Mouse (Mus musculus): ENCODE results near the gene Wfdc15b. TPM values are rescaled to one million over a fixed set of nuclear protein-coding genes. Genes with fewer than 3 reads are reported as not detected.

The Wfdc15b gene
- polyA plus RNA-seq (2015; fragmentation: Nextera tagmentation; extraction: Ambion mirVana) = 2.6 and 3.9 TPM in 2 replicates

DNA sequence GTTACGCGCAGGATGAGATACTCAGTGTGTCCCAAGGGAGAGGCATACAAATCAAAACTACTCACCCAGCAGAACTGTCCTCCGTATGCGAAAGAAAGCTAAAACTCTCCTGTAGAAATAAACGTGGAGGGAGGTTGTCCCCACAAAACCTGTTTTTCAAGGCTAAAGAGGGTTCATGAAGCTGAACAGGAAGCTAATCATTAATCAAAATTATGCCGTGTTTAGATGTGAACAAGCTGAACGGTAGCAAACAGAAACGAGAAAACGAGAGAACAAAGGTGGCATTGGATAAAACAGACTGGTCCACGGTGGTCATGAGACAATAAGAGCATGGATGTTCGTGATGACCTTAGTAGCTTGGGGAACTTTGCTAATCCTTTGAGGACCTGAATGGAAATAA is at the start of gene Wfdc15b:
Gene Wfdc15b (minus strand): TSS at position 139 of the 400 bp plus-strand sequence.

DNA sequence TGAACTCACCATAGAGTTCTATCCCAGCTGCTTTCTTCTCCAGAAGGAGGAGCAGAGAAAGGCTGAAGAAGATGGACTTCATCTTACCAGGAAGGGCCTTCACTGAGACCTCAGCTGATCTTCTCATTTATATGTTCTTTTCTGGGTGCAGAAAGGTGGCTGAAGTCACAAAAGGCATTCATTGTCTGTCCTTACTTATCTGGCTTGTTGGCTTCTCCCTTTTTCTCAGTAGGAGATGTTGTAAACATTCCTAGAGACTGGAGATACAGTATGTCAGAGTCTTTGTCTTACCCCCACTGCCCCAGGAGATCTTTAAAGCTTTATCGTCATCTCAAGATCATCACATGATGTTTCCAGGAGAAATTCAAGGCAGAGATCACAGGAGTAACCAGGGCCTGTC is 35.1 kb upstream of the Wfdc15b start, which contains the start of gene Svs3b:
Gene Svs3b (minus strand): TSS at position 101 of the 400 bp plus-strand sequence.

GRCm38 (mm10) chr2:164238366-164238765 is 16.9 kb upstream of the Wfdc15b start, which contains the start of gene Svs2:
Svs2 (minus strand) TSS chr2:164238466.

DNA sequence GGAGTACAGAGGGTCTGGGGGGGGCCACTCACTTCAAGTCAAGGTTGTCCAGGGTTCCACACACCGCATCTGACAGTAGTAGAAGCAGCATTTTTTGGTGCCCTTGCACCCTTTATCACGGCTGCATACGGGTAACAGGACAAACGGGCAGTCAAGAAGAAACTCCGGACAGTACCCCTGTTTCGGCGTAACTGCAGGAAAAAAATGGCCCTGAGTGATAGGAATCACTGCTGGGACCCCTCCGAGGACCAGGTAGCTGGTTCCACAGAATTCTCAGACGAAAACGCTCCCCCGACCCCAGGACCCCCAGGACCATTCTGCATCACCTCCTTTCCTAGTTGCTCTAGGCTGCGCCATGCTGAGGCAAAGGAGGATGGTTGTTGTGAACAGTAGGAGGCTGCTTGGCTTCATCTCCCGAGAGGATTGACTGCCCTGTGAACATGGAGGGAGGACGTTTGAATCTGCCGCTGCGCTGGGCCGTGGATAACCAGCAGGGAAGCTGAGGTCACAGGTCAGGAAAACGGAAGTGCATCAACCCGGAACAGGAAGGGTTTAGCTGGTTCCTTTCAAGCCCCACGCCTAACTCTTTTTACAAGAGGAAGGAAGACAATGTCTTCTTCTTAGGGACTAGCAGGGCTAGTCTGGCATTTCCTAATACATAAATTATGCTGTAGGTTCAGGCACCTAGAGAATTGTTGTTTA is 21.7 kb downstream of the Wfdc15b start, which contains the start of gene Wfdc15a:
Gene Wfdc15a (minus strand): TSS at position 505 of the 702 bp plus-strand sequence.

DNA sequence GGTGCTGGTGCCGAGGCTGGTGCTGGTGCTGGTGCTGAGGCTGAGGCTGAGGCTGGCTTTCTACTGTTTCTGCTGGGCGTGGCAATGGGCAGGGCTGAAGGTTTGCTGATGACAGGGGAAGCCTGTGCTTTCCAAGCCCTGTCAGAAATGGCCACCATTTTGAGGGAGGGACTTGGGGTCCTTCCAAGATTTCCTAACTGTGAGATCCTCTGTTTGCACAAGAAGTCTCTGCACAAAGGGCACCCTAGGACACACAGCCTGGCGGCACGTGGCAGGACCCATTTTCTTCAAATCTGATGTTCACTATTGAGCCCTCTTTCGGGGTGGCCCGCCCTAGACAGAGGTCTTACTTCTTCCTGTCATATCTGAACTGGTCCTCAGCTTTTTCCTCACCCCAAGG is 30.9 kb downstream of the Wfdc15b start, which contains the start of gene Wfdc12:
Gene Wfdc12 (minus strand): TSS at position 33 of the 400 bp plus-strand sequence.

DNA sequence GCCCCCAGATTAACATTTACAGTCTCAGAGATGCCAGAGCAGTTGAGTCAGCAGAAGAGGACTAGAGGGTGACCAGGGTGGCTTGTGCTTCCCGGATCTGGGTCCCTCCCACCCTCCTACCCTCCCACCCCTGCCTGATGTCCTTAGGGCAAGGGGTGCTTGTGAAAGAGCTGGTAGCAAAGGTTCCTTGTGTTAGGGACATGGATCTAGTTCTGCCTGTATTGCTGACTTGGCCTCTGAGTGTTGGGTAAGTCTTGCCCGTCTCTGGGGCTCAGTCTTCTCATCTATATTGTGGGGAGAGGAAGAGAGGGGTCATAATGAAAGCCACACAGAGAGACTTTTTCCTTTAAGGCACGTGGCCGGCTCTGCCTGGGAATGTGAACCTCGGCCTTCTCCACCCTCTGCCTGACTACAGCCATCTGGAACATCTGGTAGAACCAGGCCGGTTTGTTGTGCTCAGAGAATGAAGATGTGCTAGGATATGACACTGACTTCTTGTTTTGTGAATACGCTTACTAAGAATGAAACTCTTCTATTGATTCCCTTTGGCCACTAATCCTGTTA is 38.7 kb downstream of the Wfdc15b start, which contains the start of gene Wfdc5:
Gene Wfdc5 (minus strand): TSS at position 51 of the 564 bp plus-strand sequence.

GRCm38 (mm10) chr2:164170902-164171301 is 50.6 kb downstream of the Wfdc15b start, which contains the start of gene Kcns1:
Kcns1 (minus strand) TSS chr2:164171113.

Other genes starting within 250 kb of the Wfdc15b start
- 229 and 252 TPM in 2 replicates for gene Ywhab, start 226.7 kb downstream of the Wfdc15b start, polyA plus RNA-seq (2015; fragmentation: Nextera tagmentation; extraction: Ambion mirVana)
- gene Pabpc1l, start 196.2 kb downstream of the Wfdc15b start, polyA plus RNA-seq (2015; fragmentation: Nextera tagmentation; extraction: Ambion mirVana) = 3.4 and 4.4 TPM in 2 replicates
- 10.2 and 10.4 TPM in 2 replicates for gene Stk4, start 151.3 kb downstream of the Wfdc15b start, polyA plus RNA-seq (2015; fragmentation: Nextera tagmentation; extraction: Ambion mirVana)
- 31.1 and 47.5 TPM in 2 replicates for gene Tomm34, start 150.5 kb downstream of the Wfdc15b start, polyA plus RNA-seq (2015; fragmentation: Nextera tagmentation; extraction: Ambion mirVana)
- gene Kcns1, start 50.5 kb downstream of the Wfdc15b start, polyA plus RNA-seq (2015; fragmentation: Nextera tagmentation; extraction: Ambion mirVana) = 0.23 TPM in 1 of 2 replicates, not detected in the other
- gene Wfdc5, start 38.9 kb downstream of the Wfdc15b start, polyA plus RNA-seq (2015; fragmentation: Nextera tagmentation; extraction: Ambion mirVana) = 0.09 TPM in 1 of 2 replicates, not detected in the other
- 0.33 and 1.1 TPM in 2 replicates for gene Wfdc12, start 31.1 kb downstream of the Wfdc15b start, polyA plus RNA-seq (2015; fragmentation: Nextera tagmentation; extraction: Ambion mirVana)
- gene Wfdc15a, start 21.5 kb downstream of the Wfdc15b start, polyA plus RNA-seq (2015; fragmentation: Nextera tagmentation; extraction: Ambion mirVana) = 0.41 TPM in 1 of 2 replicates, not detected in the other
- not detected in 2 replicates for gene Svs2, start 16.8 kb upstream of the Wfdc15b start, polyA plus RNA-seq (2015; fragmentation: Nextera tagmentation; extraction: Ambion mirVana)
- gene Svs3b, start 35.0 kb upstream of the Wfdc15b start, polyA plus RNA-seq (2015; fragmentation: Nextera tagmentation; extraction: Ambion mirVana) = not detected in 2 replicates
- gene Svs4, start 56.8 kb upstream of the Wfdc15b start, polyA plus RNA-seq (2015; fragmentation: Nextera tagmentation; extraction: Ambion mirVana) = not detected in 2 replicates
- not detected in 2 replicates for gene Svs3a, start 67.6 kb upstream of the Wfdc15b start, polyA plus RNA-seq (2015; fragmentation: Nextera tagmentation; extraction: Ambion mirVana)
- gene Svs6, start 95.1 kb upstream of the Wfdc15b start, polyA plus RNA-seq (2015; fragmentation: Nextera tagmentation; extraction: Ambion mirVana) = not detected in 2 replicates
- gene Svs5, start 111.1 kb upstream of the Wfdc15b start, polyA plus RNA-seq (2015; fragmentation: Nextera tagmentation; extraction: Ambion mirVana) = 0.23 TPM in 1 of 2 replicates, not detected in the other
- gene Slpi, start 167.4 kb upstream of the Wfdc15b start, polyA plus RNA-seq (2015; fragmentation: Nextera tagmentation; extraction: Ambion mirVana) = 86.2 and 166 TPM in 2 replicates
- 0.21 and 0.22 TPM in 2 replicates for gene Rbpjl, start 181.5 kb upstream of the Wfdc15b start, polyA plus RNA-seq (2015; fragmentation: Nextera tagmentation; extraction: Ambion mirVana)
- 3.6 and 5.5 TPM in 2 replicates for gene Matn4, start 183.5 kb upstream of the Wfdc15b start, polyA plus RNA-seq (2015; fragmentation: Nextera tagmentation; extraction: Ambion mirVana)
- 50.7 and 62.6 TPM in 2 replicates for gene Sdc4, start 222.2 kb upstream of the Wfdc15b start, polyA plus RNA-seq (2015; fragmentation: Nextera tagmentation; extraction: Ambion mirVana)
- 49.8 and 57.1 TPM in 2 replicates for gene Sys1, start 235.3 kb upstream of the Wfdc15b start, polyA plus RNA-seq (2015; fragmentation: Nextera tagmentation; extraction: Ambion mirVana)
- 16.1 and 24.0 TPM in 2 replicates for gene Gm20458, start 239.3 kb upstream of the Wfdc15b start, polyA plus RNA-seq (2015; fragmentation: Nextera tagmentation; extraction: Ambion mirVana)

Measured in adrenal gland, postnatal 0 days (tissue).